ENCODE assay signal across 12 mouse cellular contexts in genomic region chr7:4624343-4624742, GRCm38 (mm10). TPM values are rescaled to one million over a fixed set of nuclear protein-coding genes. Genes with fewer than 3 reads are reported as not detected.
A peak's percentile ranks its signal among the peaks of the same experiment; 100 is the strongest.
DNase-seq lines count a peak whose midpoint lies in the region; ATAC-seq and TF ChIP-seq lines count a peak whose summit lies in the region.
"Had no signal": no experiment of that assay in that cellular context is flagged by ENCODE, and none has a peak within 500 bp of the region (broad histone marks: within the 10 kb centered on the region; RNA-seq: fewer than 3 reads in every experiment).

No protein-coding gene starts in this region.

- no peaks in the 10 kb centered on the region for H3K4me1 ChIP-seq in kidney, adult 2 months (ENCODE audit: control insufficient read depth, insufficient read depth, low read length)
- H3K4me1 ChIP-seq: hindbrain, embryonic 13.5 days; limb, embryonic 13.5 days; midbrain, embryonic 15.5 days had no signal

- no peak overlapping the region for H3K4me3 ChIP-seq in kidney, adult 2 months (ENCODE audit: insufficient read depth, low read depth, low read length)
- H3K4me3 ChIP-seq: hindbrain, embryonic 13.5 days; limb, embryonic 13.5 days; midbrain, embryonic 15.5 days had no signal

- peak; percentile 55 for ATAC-seq in megakaryocyte, adult 5-6 weeks (ENCODE audit: poor library complexity, severe bottlenecking)

- no peaks in the 10 kb centered on the region for H3K27me3 ChIP-seq in kidney, adult 2 months (replicated peaks; ENCODE audit: control insufficient read depth, insufficient read depth, low read length)
- H3K27me3 ChIP-seq: hindbrain, embryonic 13.5 days; limb, embryonic 13.5 days; midbrain, embryonic 15.5 days had no signal

- 55% methylated on average over 1 of the region's 1 CpGs for WGBS in kidney, adult 2 months

- H3K27ac ChIP-seq in kidney, adult 2 months (ENCODE audit: insufficient read depth, low read depth, low read length) = no peak overlapping the region
- H3K27ac ChIP-seq: hindbrain, embryonic 13.5 days; limb, embryonic 13.5 days; midbrain, embryonic 15.5 days had no signal

- DNase-seq in kidney, adult 2 months = peak; percentile 31
- no peak for DNase-seq in kidney, postnatal 25 days
- DNase-seq in A20 (ENCODE audit: low read depth, low spot score) = peak; percentile 54
- DNase-seq in R1 (ENCODE audit: low read depth, low spot score) = peak; percentile 18
- no peak for DNase-seq in frontal cortex, adult 2 months (ENCODE audit: extremely low spot score in 1 of 2, low spot score in 1 of 2)
- no peak for DNase-seq in right cerebral cortex, adult 18-20 months
- DNase-seq in MN1 (ENCODE audit: low spot score) = no peak

- H3K36me3 ChIP-seq in kidney, adult 2 months (ENCODE audit: control insufficient read depth, insufficient read depth, low read length) = no peaks in the 10 kb centered on the region

- peak; percentile 42; the same call in 1 of the 2 replicates for TF ChIP-seq CTCF in kidney, adult 2 months (conservative IDR thresholded peaks at IDR 0.05; ENCODE audit: insufficient read depth, insufficient read length, low read depth, low read length)

- no peak for TF ChIP-seq POLR2A in kidney, adult 2 months (IDR thresholded peaks at IDR 0.05; ENCODE audit: low read depth, low read length)

RNA-seq across cellular contexts. Expression of gene Tmem86b, which starts 6.9 kb away (rescaled TPM):
- polyA plus RNA-seq in kidney, adult 2 months (2012; rRNA removed) = 83.0 and 86.5 TPM in 2 replicates
- total RNA-seq in megakaryocyte, adult 5-6 weeks (2015) = 8.9 and 10.7 TPM in 2 replicates
- total RNA-seq in megakaryocyte, adult 5-6 weeks (2017) = 13.6 and 22.1 TPM in 2 replicates
- 37.9 and 45.7 TPM in 2 replicates for polyA plus RNA-seq in frontal cortex, adult 2 months (2012; rRNA removed)

RNA-seq across cellular contexts. Expression of gene Ptprh, which starts 20.5 kb away (rescaled TPM):
- 0.22 and 0.24 TPM in 2 replicates for polyA plus RNA-seq in kidney, adult 2 months (2012; rRNA removed)
- not detected in 2 replicates for total RNA-seq in megakaryocyte, adult 5-6 weeks (2015)
- total RNA-seq in megakaryocyte, adult 5-6 weeks (2017) = not detected in 2 replicates
- 1.00 and 1.1 TPM in 2 replicates for polyA plus RNA-seq in frontal cortex, adult 2 months (2012; rRNA removed)
- total RNA-seq: gastrocnemius, postnatal 14 days had no signal
- polyA plus RNA-seq: limb, embryonic 13.5 days had no signal

RNA-seq across cellular contexts. Expression of gene Ppp6r1, which starts 34.5 kb away (rescaled TPM):
- 103 and 109 TPM in 2 replicates for polyA plus RNA-seq in kidney, adult 2 months (2012; rRNA removed)
- total RNA-seq in megakaryocyte, adult 5-6 weeks (2015) = 71.1 and 72.6 TPM in 2 replicates
- total RNA-seq in megakaryocyte, adult 5-6 weeks (2017) = 85.6 and 101 TPM in 2 replicates
- 128 and 129 TPM in 2 replicates for polyA plus RNA-seq in frontal cortex, adult 2 months (2012; rRNA removed)

Comparison
In these comparisons a context has a peak if more than half of its experiments do, and no peak if none do; other contexts are left out.
1. DNase-seq: peak in kidney, adult 2 months (single experiment), A20 (single experiment) and R1 (single experiment); none in kidney, postnatal 25 days (0 of 2), frontal cortex, adult 2 months (0 of 2), right cerebral cortex, adult 18-20 months (single experiment) and MN1 (single experiment).